Mouse (Mus musculus) embryo, embryonic 10 days (tissue): Measurements from ENCODE around the gene Tmem11.

Experiments
- DNase-seq: peaks from one replicate; pipeline ENCODE4 v3.0.0-alpha.2; 2015; ENCODE audit warnings: low spot score

The Tmem11 gene

GRCm38 (mm10) chr11:60878675-60879294, at the start of gene Tmem11:
Gene Tmem11 (minus strand): TSS chr11:60879272.
- peak; percentile 99 for DNase-seq

GRCm38 (mm10) chr11:60927264-60927663, 48.2 kb upstream of the Tmem11 start:
- peak; percentile 97 for DNase-seq

GRCm38 (mm10) chr11:60924981-60925380, 45.9 kb upstream of the Tmem11 start:
- no peak for DNase-seq

- no peak for DNase-seq
Observed at GRCm38 (mm10) chr11:60924498-60924897, 45.4 kb upstream of the Tmem11 start.

- DNase-seq: no peak
Observed at GRCm38 (mm10) chr11:60922964-60923363, 43.9 kb upstream of the Tmem11 start.

- DNase-seq: no peak
Observed at GRCm38 (mm10) chr11:60922195-60922594, 43.1 kb upstream of the Tmem11 start.

- no peak for DNase-seq
Observed at GRCm38 (mm10) chr11:60920021-60920420, 40.9 kb upstream of the Tmem11 start.

- DNase-seq: no peak
Observed at GRCm38 (mm10) chr11:60915201-60915600, 36.1 kb upstream of the Tmem11 start.

GRCm38 (mm10) chr11:60914491-60914890, 35.4 kb upstream of the Tmem11 start, which contains the start of gene Natd1:
Gene Natd1 (minus strand): TSS chr11:60914750.
- DNase-seq: no peak

GRCm38 (mm10) chr11:60913301-60914196, 34.5 kb upstream of the Tmem11 start:
- peak; percentile 93 for DNase-seq

- no peak for DNase-seq
Observed at GRCm38 (mm10) chr11:60912525-60912973, 33.5 kb upstream of the Tmem11 start.

- DNase-seq: no peak
Observed at GRCm38 (mm10) chr11:60909626-60910025, 30.6 kb upstream of the Tmem11 start.

GRCm38 (mm10) chr11:60908073-60908472, 29.0 kb upstream of the Tmem11 start:
- DNase-seq: no peak

- no peak for DNase-seq
Observed at GRCm38 (mm10) chr11:60906449-60906848, 27.4 kb upstream of the Tmem11 start.

- DNase-seq: no peak
Observed at GRCm38 (mm10) chr11:60905407-60906120, 26.5 kb upstream of the Tmem11 start.

- DNase-seq: no peak
Observed at GRCm38 (mm10) chr11:60903661-60904061, 24.6 kb upstream of the Tmem11 start.

GRCm38 (mm10) chr11:60902486-60902885, 23.4 kb upstream of the Tmem11 start:
- peak; percentile 68 for DNase-seq

- DNase-seq: no peak
Observed at GRCm38 (mm10) chr11:60902001-60902400, 22.9 kb upstream of the Tmem11 start.

- DNase-seq: peak; percentile 64
Observed at GRCm38 (mm10) chr11:60895915-60896314, 16.8 kb upstream of the Tmem11 start.

- DNase-seq: no peak
Observed at GRCm38 (mm10) chr11:60890744-60891143, 11.7 kb upstream of the Tmem11 start.

GRCm38 (mm10) chr11:60890286-60890685, 11.2 kb upstream of the Tmem11 start:
- DNase-seq: no peak

GRCm38 (mm10) chr11:60889861-60890260, 10.8 kb upstream of the Tmem11 start:
- no peak for DNase-seq
